Mouse (Mus musculus): ENCODE data around the gene Olfr56.
A peak's percentile ranks its signal among the peaks of the same experiment; 100 is the strongest.

Gene Olfr56

DNA sequence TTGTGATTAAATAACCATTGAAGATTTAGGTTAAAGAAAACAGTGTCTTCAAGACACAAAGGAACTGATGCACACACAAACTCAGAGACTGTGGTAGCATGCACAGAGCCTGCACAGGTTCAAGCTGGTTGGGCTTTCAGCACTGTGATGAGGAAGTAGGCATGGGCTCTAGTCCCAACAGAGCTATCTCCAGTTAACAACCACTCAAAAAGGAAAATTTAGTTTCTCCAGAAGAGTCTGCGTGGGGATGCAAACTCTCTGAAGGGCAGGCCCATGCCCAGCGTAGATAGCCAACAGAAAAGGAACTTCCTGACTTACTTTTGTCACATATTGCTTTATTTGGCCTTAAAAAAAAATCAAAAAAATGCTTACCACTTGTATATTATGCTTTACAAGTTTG lies 114.1 kb downstream of the Olfr56 start:
- DNase-seq (ENCODE audit: low spot score), result no peak

DNA sequence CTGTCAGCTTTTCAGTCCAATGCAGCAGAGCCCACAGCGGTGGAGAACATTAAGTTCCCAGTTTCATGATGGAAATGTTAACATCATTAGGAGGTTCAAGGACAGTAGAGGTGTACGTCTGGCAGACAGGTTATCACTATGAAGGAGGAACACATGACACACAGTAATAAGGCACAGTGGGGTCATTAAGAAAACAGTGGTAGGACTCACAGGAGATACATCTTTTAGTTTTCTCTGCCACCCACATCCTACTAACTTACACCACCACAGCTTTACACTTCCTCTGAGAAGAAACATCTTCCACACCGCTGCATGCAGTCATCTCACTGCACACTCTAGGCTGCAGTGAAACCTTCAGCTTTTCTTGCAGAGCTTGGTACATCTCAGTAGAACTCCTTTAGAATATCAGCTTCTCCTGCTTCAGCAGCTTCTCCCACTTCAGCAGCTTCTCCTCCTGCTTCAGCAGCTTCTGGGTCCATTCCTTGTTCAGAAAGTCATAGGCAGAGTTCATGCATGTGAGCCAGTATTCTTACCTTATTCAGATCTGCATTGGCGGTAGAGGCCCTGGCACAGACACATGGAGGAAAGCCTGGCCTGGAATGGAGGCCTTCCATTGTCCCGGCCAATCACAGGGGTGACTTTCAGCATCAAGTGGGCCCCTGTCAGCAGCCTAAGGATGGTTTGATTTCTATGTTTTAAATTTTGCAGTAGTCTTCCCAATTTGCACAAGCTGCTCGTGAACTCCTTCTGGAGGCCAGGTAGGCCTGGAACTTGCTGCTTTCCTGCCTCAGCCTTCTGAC lies 115.4 kb downstream of the Olfr56 start:
- DNase-seq (ENCODE audit: low spot score), result peak; percentile 76

DNA sequence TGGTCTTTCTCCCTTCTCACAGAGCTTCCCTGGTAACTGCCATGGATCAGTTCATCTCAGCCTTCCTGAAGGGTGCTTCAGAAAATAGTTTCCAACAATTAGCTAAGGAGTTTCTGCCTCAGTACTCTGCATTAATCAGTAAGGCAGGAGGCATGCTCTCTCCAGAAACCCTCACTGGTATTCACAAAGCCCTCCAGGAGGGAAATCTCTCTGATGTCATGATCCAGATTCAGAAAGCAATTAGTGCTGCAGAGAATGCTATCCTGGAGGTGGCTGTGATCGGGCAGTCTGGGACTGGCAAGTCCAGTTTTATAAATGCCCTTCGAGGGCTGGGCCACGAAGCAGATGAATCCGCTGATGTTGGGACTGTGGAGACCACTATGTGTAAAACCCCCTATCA lies 116.7 kb downstream of the Olfr56 start:
- no peak for DNase-seq (ENCODE audit: low spot score)

DNA sequence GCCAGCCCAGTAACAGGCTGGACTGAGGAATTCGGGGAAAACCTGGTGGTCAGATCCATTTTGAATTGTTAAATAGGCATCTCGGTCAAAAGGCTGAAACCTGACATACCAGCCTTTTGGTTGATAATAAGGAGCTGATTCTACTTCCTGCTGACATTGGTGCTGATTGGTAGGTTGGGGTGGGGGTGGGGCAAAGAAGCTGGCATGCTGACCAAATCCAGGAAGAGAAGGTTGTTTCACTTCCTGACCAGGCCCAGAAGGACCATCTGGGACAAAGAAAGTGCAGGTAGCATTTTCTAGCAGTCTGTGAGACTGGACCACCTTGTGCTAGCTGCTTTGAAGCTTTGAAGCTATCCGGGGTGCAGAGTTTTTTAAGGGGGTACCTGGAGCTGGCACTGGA lies 121.7 kb downstream of the Olfr56 start:
- DNase-seq (ENCODE audit: low spot score), result no peak

DNA sequence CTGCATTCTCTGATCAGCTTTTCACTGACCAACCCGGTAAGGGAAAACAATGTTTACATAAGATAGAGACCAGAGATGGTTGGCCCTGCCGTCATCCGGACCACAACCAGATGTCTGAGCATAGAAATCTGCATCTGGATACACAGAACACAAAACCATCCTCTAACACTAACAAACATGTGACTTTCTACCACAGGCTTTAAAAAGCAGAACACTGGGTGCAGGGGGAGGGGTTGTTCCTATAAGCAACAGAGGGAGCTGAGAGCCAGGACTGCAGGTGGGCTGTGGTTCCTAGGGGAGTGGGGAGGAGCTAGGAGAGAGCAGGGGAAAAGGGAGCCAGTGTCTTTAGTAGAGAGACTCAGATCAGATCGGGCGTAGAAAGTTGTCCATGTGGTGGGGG lies 122.8 kb downstream of the Olfr56 start:
- DNase-seq (ENCODE audit: low spot score), result peak; percentile 71

DNA sequence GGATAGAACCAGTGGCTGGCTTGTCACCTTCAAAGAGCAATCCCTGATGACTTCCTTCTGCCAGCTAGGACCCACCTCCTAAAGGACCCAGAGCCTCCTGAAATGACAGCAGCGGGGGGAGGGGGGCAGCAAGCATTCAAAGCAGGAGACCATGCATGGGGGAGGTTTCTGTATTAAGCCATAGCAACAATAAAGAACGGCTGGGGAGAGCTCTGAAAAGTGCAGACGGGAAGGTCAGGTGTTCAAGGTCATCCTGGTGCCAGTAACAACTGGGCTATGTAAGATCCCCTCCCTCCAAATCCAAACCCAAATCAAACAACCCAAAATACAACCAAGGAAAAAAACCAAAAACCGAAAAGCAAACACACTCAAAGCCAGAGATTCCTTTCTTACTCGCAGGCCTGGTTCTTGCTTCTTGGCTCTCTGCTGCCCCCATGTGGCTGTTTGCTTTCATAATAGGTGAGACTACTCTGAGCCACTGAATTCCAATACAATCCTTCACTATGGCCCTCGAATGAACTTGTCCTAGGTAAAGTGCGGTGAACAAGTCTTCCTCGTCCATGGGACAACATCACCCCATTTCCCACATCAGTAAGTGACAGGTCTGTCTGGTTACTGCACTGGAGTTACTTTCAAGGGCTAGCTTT lies 124.5 kb downstream of the Olfr56 start:
- DNase-seq (ENCODE audit: low spot score), result peak; percentile 87

DNA sequence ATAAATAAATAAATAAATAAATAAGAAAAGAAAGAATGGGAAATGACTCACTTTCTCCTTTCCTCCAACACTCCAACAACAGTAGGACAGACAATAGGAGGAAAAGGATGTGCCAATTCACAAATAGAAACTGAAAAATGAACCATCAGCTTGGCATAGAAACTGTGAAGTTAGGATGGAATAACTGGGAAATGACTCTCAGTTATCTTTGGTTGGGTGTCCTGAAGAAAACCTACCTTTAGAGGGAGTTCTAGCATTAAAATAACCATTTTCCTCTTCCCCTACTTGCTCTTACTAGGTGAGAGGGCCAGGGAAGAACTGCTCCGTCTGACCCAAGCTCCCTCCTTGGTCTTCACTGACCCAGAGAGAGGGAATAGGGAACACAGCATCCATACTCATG lies 127.1 kb downstream of the Olfr56 start:
- DNase-seq (ENCODE audit: low spot score), result no peak

DNA sequence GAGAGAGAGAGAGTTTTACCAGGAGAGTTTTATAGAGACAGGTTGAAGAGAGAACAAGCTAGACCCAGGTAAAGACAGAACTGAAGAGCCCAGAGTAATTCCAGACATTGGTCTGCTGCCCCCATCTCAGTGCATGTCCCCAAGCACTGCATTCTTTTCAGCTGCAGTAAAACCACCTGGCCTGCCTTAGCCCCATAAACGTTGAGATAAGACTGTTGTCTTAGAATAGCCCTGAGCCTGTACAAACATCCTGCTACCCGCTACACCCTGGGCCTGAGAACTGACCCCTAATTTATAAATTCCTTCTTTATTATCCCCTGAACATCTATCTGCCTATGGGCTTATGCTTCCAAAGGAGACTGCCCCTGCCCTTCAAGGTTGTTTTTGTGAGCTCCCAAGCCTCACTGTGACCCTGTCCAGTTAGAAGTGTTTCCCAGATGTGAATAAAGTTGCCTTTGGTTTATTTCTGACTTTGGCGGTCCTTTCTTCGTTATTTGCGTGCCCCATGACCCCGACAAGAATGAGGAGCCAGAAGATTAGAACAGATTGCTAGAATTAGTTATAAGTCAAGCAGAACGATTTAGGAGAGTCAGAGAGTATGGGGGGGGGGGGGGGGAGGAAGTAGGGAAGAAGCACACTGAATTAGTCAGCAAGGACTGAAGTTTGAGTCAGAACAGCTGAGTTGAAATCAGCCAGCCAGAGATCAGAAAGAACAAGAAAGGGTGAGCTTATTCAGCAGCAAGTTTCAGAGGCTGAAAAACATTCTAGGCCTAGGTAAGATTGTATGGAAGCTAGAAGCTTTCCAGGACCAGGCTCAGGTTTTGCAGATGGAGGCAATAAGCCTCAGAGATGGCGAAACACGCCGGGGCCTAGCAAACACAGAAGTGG lies 129.2 kb downstream of the Olfr56 start:
- no peak for DNase-seq (ENCODE audit: low spot score)

DNA sequence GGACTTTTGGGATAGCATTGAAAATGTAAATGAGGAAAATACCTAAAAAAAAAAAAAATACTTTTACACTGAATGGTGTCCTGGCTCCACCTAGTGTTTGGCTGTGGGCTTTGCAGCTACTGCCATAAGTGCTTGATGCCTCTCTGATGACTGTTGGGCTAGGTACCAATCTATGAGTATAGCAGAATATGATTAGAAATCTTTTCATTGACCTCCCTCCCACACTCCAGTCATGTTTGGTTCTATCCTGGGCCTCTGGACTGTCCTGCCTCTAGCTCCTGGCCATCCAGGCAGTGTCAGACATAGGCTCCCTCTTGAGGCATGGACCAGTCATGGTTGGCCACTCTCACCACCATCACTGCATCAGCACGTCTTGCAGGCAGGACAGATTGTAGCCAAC lies 130.1 kb downstream of the Olfr56 start:
- DNase-seq (ENCODE audit: low spot score), result peak; percentile 48

DNA sequence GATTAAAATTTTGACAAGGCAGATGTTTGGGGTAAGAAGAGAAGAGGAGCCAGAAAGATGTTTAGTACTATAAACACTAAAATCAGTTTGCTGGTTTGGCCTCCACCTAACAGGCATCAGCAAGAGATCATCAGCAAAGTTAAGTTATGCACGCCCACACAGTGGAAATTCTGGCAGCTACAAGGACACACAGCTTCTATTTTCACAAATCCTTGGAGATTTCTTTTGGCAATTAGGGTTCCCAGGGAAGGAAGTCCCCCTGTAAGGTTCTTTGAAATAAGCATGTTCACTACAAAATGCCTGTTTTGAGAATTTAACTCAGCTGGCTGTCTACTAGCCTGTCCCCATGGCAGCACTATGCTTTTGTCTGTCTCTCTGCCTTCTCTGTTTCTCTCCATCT lies 132.3 kb downstream of the Olfr56 start:
- DNase-seq (ENCODE audit: low spot score), result no peak

DNA sequence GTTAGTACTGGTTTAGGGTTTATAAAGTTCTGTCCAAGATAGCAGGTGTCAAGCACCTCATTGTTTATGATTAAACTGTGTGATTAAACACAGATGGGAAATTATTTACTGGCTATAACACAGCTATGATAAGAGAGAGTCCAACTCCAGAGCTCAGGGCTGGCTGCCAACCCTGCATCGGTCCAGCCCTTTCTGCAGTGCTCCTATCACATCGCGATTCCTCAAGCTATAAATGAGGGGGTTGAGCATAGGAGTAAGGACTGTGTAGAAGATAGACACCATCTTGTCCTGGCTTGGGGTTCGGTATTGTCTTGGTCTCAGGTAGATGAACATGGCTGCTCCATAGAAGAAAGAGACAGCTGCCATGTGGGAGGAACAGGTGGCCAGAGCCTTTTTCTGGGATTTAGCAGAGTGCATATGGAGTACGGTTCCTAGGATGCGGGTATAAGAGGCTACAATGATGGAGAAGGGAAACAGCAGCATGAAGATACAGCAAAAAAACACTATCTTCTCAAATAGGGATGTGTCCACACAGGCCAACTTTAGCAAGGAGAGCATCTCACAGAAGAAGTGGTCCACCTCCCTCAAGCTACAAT lies 134.0 kb downstream of the Olfr56 start:
- DNase-seq (ENCODE audit: low spot score), result no peak

DNA sequence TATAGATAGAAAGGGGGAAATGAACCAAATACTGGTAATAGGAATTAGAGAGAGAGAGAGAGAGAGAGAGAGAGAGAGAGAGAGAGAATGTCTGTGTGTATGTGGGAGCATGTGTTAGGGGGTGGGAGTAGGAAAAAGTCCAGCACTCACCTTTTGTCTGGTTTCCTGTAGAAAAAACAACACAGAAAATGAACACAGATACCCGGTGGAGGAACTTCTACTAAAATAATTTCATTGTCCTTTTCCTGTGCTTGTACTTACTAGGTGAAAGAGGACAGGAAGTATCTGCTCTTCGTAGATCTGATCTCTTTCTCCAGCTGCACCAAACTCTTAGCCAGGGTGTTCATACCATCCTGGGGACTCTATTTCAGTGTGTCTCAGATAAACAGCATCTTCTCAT lies 135.5 kb downstream of the Olfr56 start:
- DNase-seq (ENCODE audit: low spot score), result no peak

DNA sequence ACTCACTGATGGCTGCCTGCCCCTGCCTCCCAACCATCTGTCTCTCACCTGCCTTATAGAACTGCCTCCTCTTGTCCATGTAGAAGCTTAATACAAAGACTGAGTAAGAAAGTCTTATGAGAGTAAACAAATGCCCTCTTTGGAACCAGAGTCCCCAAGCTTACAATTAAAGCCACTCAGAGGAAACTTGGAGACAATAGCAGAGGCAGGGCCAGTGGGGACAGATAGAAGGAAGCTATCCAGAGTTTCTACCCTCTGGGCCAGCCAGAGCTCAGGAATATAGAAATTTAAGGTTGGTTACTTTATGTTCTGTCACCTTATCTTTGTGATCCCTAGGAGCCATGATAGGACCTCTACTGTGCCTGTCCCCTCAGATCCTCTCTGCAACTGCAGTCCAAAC lies 136.1 kb downstream of the Olfr56 start, which contains the start of gene Olfr1396:
Gene Olfr1396 (minus strand): TSS at position 101 of the 400 bp plus-strand sequence.
- no peak for DNase-seq (ENCODE audit: low spot score)

DNA sequence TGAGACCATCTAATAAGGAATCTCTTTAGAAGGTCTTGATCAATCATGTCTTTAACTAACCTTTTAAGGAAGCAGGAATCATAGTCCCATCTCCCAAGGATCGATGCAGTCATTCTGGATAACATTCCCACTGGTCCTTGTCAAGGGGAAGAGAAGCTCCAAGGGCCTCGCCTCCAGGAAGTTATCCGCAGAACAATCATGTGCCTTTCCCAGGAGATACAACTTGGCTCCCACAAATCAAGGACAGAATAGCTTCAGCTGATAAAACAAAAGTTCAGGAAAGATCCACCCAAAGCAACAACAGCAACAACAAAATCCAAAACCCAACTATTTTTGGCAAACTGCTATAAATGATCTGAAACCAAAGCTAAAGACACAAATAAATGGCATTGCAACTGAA lies 140.9 kb downstream of the Olfr56 start:
- no peak for DNase-seq (ENCODE audit: low spot score)

DNA sequence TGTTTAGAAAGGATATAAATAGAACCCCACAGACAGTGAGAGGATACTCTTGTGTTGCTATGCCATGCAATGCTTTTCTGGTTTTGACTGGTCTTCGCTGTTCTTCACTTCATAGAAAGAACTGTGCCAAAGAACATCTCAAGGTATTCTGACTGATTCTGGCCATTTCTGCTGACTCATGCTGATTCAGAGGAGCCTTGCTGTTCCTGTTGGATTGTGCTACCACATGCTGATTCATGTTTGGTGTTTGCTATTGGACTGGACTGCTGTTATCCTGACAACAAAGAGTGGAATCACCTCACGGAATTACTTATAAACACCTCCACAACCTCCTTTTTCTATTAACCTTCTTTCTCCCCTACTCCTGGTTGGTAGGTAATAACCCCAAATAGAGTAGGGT lies 145.5 kb downstream of the Olfr56 start:
- DNase-seq (ENCODE audit: low spot score), result no peak

DNA sequence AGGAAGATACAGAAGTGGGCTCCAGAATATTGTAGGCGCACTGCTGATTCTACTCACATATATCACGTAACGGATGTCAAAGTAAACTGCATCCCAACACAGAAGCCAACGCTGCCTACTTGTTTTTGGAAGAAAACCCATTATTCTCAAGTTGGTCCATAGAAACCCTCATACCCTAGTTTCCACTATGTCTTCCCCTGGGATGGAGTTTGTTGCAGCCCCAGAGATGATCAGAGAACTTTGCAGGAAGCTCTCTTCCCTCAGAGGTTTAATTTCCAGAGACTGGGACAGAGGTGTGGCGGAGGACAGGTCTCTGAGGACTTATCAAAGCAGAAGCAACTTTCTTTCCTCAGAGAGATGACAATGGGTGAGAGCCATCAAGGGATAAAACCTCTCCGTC lies 163.3 kb downstream of the Olfr56 start, which contains the start of gene Olfr1395:
Gene Olfr1395 (plus strand): TSS at position 301 of the 400 bp plus-strand sequence.
- no peak for DNase-seq (ENCODE audit: low spot score)

DNA sequence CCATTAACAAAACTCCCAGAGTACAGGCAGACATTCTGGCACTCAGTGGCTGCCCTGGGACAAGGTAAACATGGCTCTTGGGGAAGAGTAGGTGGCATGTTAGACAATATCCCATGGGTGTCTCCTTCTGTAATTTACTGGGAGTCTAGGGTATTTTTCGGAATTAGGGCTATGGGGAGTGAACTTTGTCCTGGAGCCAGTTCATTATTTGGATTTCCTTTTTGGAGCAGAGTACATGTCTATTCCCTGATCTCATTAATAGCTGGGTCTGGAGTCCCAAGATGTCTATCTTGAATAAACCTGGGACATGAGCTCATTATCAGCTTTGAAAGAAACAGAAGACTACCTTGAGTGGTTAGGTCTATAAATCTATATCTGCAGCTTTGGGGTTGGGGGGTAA lies 175.4 kb downstream of the Olfr56 start, which contains the start of gene Olfr1394:
Gene Olfr1394 (plus strand): TSS at position 301 of the 400 bp plus-strand sequence.
- no peak for DNase-seq (ENCODE audit: low spot score)

DNA sequence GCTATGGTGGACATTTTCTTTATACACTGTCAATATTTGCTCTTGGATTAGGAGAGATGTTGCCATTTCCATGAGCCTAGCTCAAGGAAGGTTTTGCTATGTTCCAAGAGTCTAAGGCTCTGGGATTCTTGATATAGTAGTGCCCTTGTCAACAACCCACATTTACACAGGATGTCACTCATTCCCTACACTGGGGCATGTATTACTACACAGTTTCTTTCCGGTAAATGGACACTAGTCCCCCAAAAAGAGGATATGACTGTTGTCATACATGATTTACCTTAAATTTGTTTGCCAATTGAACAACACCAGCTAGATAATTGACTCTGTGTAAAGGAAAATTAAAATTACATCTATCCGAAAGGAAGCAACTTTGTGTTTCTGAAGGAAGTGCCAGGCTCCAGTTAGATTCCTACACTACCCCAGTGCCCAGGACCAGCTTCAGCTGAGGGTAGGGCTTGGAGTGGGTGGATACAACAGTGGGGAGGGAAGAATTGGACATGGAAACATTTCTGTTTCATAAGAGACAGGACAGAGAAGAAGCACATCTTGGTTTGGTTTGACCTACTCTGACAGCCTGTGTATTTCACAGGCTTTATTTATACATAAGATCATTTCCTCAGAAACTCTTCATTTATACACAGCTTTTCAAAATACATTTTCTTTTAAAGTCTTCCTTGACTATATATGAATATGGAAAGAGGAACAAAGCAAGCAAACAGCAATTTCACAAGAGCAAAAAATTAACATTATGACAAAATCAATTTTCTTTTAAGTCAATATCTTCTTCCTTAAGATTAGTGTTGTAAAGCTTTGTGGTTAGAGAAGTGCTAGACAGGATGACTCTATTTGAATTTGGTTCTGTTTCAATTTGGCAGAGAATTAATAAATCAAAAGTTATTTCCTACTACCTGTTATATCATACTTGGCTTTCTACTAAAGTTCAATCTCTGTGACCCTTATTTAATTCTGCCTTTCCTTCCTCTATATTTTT lies 178.4 kb downstream of the Olfr56 start:
- no peak for DNase-seq (ENCODE audit: low spot score)

DNA sequence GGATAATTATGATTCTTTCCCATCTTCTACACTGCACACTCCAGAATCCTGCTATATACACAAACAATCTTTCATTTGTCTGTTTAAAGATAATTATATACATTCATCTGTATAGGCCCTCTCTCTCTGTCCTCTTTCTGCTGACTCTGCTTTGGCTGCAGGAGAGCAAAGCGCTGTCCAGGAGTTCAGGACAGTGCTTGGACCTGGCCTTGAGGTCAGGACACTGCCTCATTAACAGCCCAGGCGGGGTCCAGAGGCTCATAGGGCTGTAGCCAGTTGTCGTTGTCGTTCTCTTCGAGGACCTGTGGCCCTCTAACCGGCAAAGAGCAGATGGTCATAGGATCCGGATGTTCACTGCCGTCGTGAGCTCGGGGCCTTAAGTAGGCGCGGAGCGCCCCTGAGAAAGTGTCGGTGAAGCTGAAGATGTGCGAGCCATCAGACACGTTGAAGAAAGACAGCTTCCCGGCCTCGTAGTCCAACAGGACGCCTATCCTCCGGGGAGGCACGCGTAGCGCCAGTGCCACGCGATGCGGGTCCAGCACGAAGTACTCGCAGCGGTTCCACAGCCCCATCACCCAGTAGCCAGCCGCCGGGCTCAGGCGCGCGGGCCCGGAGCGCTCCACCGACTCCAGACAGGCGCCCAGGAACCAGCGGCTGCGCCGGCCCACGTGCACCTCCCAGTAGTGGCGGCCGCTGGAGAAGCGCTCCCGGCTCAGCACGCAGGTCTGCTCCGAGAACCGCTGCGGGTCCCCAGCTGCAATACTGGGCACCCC lies 190.3 kb downstream of the Olfr56 start:
- no peak for DNase-seq (ENCODE audit: low spot score)

DNA sequence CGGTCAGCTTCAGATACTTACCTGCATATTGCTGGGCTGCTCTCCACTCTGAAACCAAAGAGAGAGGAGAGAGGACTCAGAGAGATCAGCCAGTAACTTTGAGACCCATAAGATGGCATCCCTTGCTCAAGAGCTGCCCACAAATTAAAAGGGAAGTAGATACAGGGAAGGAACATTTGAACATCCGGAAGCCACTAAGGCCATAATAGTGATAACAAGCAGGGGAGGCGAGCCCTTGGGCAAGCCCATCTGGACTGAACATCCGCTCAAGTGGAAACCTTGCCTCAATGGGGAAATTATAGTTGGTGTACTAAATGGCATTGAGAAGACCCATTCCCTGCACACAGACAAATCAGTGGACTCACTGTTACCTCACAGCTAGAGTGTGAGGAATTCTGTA lies 191.9 kb downstream of the Olfr56 start:
- DNase-seq (ENCODE audit: low spot score), result no peak

Measured in T-cell, adult 2 months (primary cell).